Mouse (Mus musculus) splenic B cell, adult 2 months (primary cell): ENCODE measurements around the gene Cpt1b.

Experiments used
- DNase-seq: peaks from one replicate; pipeline ENCODE4 v3.0.0-alpha.2; 2011; ENCODE audit warnings: low read depth, low spot score
- H3K27me3 ChIP-seq: 2 replicates; pipeline ENCODE4 v1.6.1; 2012; ENCODE audit warnings: mild to moderate bottlenecking, low read length, moderate library complexity, mixed read lengths; ENCODE audit not compliant: control insufficient read depth, poor library complexity, insufficient read depth, severe bottlenecking
- H3K36me3 ChIP-seq: 2 replicates; pipeline ENCODE4 v1.6.1; 2012; ENCODE audit warnings: mild to moderate bottlenecking, low read length, moderate library complexity, mixed read lengths; ENCODE audit not compliant: control insufficient read depth, poor library complexity, insufficient read depth, severe bottlenecking

Gene Cpt1b

GRCm38 (mm10) chr15:89379429-89379828 lies 46.2 kb downstream of the Cpt1b start:
- H3K36me3 ChIP-seq, result no peaks in the 10 kb centered on the region
- no peaks in the 10 kb centered on the region for H3K27me3 ChIP-seq
- no peak for DNase-seq

- no peaks in the 10 kb centered on the region for H3K27me3 ChIP-seq
- no peak for DNase-seq
- H3K36me3 ChIP-seq, result no peaks in the 10 kb centered on the region
These were observed 46.7 kb downstream of the Cpt1b start, which contains the start of gene Odf3b for GRCm38 (mm10) chr15:89378831-89379401. Odf3b (minus strand) TSS chr15:89379282.

GRCm38 (mm10) chr15:89377938-89378828 lies 47.5 kb downstream of the Cpt1b start:
- Histone ChIP-seq H3K36me3 (no peaks in the 10 kb centered on the region), H3K27me3 (no peaks in the 10 kb centered on the region)
- no peak for DNase-seq

GRCm38 (mm10) chr15:89377362-89377761 lies 48.3 kb downstream of the Cpt1b start:
- H3K27me3 ChIP-seq, result no peaks in the 10 kb centered on the region
- no peak for DNase-seq
- no peaks in the 10 kb centered on the region for H3K36me3 ChIP-seq

- no peaks in the 10 kb centered on the region for H3K27me3 ChIP-seq
- DNase-seq, result no peak
- H3K36me3 ChIP-seq, result no peaks in the 10 kb centered on the region
These were observed 48.7 kb downstream of the Cpt1b start, which contains the start of gene Tymp for GRCm38 (mm10) chr15:89376957-89377356. Tymp (minus strand) TSS chr15:89377039.

GRCm38 (mm10) chr15:89376040-89376439 lies 49.6 kb downstream of the Cpt1b start:
- no peak for DNase-seq
- no peaks in the 10 kb centered on the region for H3K36me3 ChIP-seq

GRCm38 (mm10) chr15:89374801-89375534 lies 50.7 kb downstream of the Cpt1b start:
- no peak for DNase-seq
- Histone ChIP-seq H3K27me3 (no peaks in the 10 kb centered on the region), H3K36me3 (peaks cover 2% of the 10 kb centered on the region; the same call in 1 of the 2 replicates)

More at GRCm38 (mm10) chr15:89376040-89376439, 49.6 kb downstream of the Cpt1b start:
- no peaks in the 10 kb centered on the region for H3K27me3 ChIP-seq

GRCm38 (mm10) chr15:89374340-89374739 lies 51.3 kb downstream of the Cpt1b start:
- Histone ChIP-seq H3K27me3 (no peaks in the 10 kb centered on the region), H3K36me3 (peaks cover 5% of the 10 kb centered on the region)
- DNase-seq, result no peak

GRCm38 (mm10) chr15:89373762-89374248 lies 51.9 kb downstream of the Cpt1b start, which contains the start of gene Sco2:
Sco2 (minus strand) TSS chr15:89373846.
- peak; percentile 92 for DNase-seq

GRCm38 (mm10) chr15:89373027-89373761 lies 52.5 kb downstream of the Cpt1b start:
- DNase-seq, result peak; percentile 94
- no peaks in the 10 kb centered on the region for H3K27me3 ChIP-seq
- H3K36me3 ChIP-seq, result peaks cover 8% of the 10 kb centered on the region

More at GRCm38 (mm10) chr15:89373762-89374248, 51.9 kb downstream of the Cpt1b start, which contains the start of gene Sco2:
- Histone ChIP-seq H3K27me3 (no peaks in the 10 kb centered on the region), H3K36me3 (peaks cover 8% of the 10 kb centered on the region)

GRCm38 (mm10) chr15:89372536-89372935 lies 53.1 kb downstream of the Cpt1b start:
- no peaks in the 10 kb centered on the region for H3K27me3 ChIP-seq
- DNase-seq, result no peak

GRCm38 (mm10) chr15:89372068-89372467 lies 53.6 kb downstream of the Cpt1b start:
- Histone ChIP-seq H3K27me3 (no peaks in the 10 kb centered on the region), H3K36me3 (peaks cover 8% of the 10 kb centered on the region)
- DNase-seq, result no peak

More at GRCm38 (mm10) chr15:89372536-89372935, 53.1 kb downstream of the Cpt1b start:
- H3K36me3 ChIP-seq, result peaks cover 8% of the 10 kb centered on the region
